Mouse (Mus musculus) bone marrow macrophage, adult 2 months (primary cell): ENCODE data around the gene Mast3.

ENCODE experiments used
- CTCF ChIP-seq: IDR thresholded peaks from 2 replicates; pipeline ENCODE4 v1.5.1; 2012; ENCODE audit warnings: low read depth, mild to moderate bottlenecking, low read length, moderate library complexity
- POLR2A ChIP-seq: IDR thresholded peaks from 2 replicates; pipeline ENCODE4 v1.6.1; 2012; ENCODE audit warnings: mild to moderate bottlenecking, low read depth, low read length, borderline replicate concordance

- TF ChIP-seq POLR2A (no peak), CTCF (no peak)
Observed at GRCm38 (mm10) chr8:70742981-70743655, 61.7 kb downstream of the Mast3 start.
